Mouse (Mus musculus): ENCODE results near the gene Rgs3.

DNA sequence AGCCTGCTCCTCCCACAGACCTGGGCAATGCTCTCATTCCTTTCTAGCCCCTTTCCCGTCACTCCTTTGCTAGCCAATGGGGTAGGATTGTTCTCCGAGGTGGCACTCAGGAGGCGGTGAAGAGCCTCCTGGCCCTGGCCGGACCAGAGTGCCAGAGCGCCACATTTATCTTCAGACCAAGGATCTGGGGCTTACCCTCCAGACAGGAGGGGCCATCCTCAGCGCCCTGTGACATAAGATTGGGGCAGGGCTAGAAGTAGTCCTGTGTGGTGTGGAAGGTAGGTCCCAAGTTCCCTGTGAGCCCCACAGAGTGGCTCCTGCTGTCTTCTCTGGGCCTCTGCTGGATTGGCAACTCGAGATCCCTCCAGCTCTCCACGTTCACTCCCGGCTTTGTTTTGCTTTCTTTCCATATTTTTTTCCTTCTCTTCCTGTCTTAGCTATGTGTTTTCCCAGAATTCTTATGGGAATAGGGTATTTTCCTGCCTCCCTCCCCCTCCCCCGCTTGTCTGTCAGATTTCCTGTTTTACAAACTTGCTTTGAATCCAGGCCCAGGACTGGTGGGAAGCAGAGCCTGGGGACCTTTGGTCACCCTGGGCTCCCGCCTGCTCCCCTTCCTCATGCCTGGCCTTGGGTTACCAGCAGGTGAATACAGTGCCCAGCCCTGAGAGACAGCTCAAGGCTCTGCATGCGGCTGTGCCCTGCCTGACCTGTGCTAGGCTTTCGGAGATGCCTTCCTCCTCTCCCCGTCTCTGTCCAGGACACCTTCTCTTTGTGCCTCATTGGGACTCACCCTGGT lies 62.4 kb downstream of the Rgs3 start:
- TF ChIP-seq POLR2A (IDR thresholded peaks at IDR 0.05; ENCODE audit: borderline replicate concordance, extremely low read depth, insufficient read depth, insufficient read length, poor library complexity, severe bottlenecking) (no peak), CTCF (IDR thresholded peaks at IDR 0.05; ENCODE audit: borderline replicate concordance, extremely low read depth, insufficient read depth, insufficient read length) (no peak)

Measured in brain, embryonic 14.5 days (tissue).